Mouse (Mus musculus) mesoderm, embryonic 11.5 days (tissue): Measurements from ENCODE around the gene Lrfn2.

Experiments
- DNase-seq: peaks from one replicate; pipeline ENCODE4 v3.0.0-alpha.2; 2012; ENCODE audit warnings: low read depth, low spot score

Gene Lrfn2

GRCm38 (mm10) chr17:48931621-48932405 is at the start of gene Lrfn2:
Lrfn2 (plus strand) TSS chr17:48932379.
- DNase-seq, result peak; percentile 87

- no peak for DNase-seq
Observed at GRCm38 (mm10) chr17:48887472-48888385, 44.5 kb upstream of the Lrfn2 start.

GRCm38 (mm10) chr17:48905286-48906040 is 26.7 kb upstream of the Lrfn2 start:
- no peak for DNase-seq

- peak; percentile 46 for DNase-seq
Observed at GRCm38 (mm10) chr17:48913437-48913836, 18.7 kb upstream of the Lrfn2 start.

- peak; percentile 66 for DNase-seq
Observed at GRCm38 (mm10) chr17:48917411-48917810, 14.8 kb upstream of the Lrfn2 start.

GRCm38 (mm10) chr17:48918458-48918857 is 13.7 kb upstream of the Lrfn2 start:
- no peak for DNase-seq

- no peak for DNase-seq
Observed at GRCm38 (mm10) chr17:48922905-48923304, 9.3 kb upstream of the Lrfn2 start.

GRCm38 (mm10) chr17:48925426-48925825 is 6.8 kb upstream of the Lrfn2 start:
- DNase-seq, result peak; percentile 54

- no peak for DNase-seq
Observed at GRCm38 (mm10) chr17:48930994-48931393, 1.2 kb upstream of the Lrfn2 start.

GRCm38 (mm10) chr17:48932406-48932906 is 277 bp downstream of the Lrfn2 start:
- DNase-seq, result peak; percentile 41

GRCm38 (mm10) chr17:48932916-48933315 is 737 bp downstream of the Lrfn2 start:
- no peak for DNase-seq

- no peak for DNase-seq
Observed at GRCm38 (mm10) chr17:48935201-48935600, 3.0 kb downstream of the Lrfn2 start.

- peak; percentile 41 for DNase-seq
Observed at GRCm38 (mm10) chr17:48936445-48937141, 4.4 kb downstream of the Lrfn2 start.

- DNase-seq, result no peak
Observed at GRCm38 (mm10) chr17:48938711-48939220, 6.6 kb downstream of the Lrfn2 start.

- DNase-seq, result no peak
Observed at GRCm38 (mm10) chr17:48946315-48946714, 14.1 kb downstream of the Lrfn2 start.

- DNase-seq, result peak; percentile 45
Observed at GRCm38 (mm10) chr17:48946765-48947164, 14.6 kb downstream of the Lrfn2 start.

- no peak for DNase-seq
Observed at GRCm38 (mm10) chr17:48951250-48951649, 19.1 kb downstream of the Lrfn2 start.

- DNase-seq, result no peak
Observed at GRCm38 (mm10) chr17:48956033-48956631, 24.0 kb downstream of the Lrfn2 start.

GRCm38 (mm10) chr17:48960161-48960698 is 28.1 kb downstream of the Lrfn2 start:
- peak; percentile 86 for DNase-seq

- no peak for DNase-seq
Observed at GRCm38 (mm10) chr17:48962646-48963045, 30.5 kb downstream of the Lrfn2 start.
